Mouse (Mus musculus): ENCODE data around the gene Srd5a1. TPM values are rescaled to one million over a fixed set of nuclear protein-coding genes. Genes with fewer than 3 reads are reported as not detected.
"Not testable (repeated sequence)": the region's sequence is repeated elsewhere in the genome, so short reads cannot be mapped to it uniquely, and the experiment has no call there.

Srd5a1 gene
- total RNA-seq, 2 experiments from 2014 or later: 0.86 to 1.9 TPM

DNA sequence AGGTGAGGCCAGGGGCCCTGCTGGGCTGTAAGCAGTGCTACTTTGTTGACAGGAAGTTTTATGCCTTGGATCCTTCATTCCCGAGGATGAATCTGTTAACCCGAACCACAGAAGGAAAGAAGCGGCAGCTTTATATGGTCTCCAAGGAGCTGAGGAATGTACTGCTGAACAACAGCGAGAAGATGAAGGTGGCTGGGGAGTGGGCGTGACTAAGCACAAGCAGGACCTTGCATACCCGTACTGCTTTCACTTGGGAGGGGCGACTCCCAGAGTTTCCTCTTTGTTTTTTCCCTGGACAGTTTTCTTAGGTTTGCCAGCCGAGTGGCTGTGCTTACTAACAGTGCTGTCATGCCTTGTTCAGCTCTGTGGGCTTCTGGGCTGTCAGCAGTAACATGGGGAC, 19.3 kb upstream of the Srd5a1 start:
- intact Hi-C loops (cut with DNase I; ENCODE audit: low total_unique reads): no loop called here
- DNase-seq: no peak

DNA sequence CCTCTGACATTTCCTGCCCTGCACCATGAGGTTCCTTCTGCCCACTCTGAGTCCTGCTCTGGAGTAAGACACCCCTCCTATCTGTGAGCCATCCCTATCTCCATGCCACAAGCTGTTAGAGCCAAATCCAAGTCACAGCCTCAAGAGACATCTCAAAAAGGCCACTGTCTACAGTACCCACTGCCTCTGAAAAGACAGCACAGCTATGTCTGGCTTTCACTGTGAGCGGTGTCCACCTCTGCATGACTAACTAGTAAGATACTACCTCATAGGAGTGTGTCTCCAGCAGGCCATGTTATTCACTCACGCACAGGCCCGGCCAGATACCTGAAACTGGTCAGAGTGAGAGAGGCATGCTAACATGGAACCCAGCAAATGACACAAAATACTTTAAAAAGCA, 16.7 kb upstream of the Srd5a1 start:
- intact Hi-C loops (cut with DNase I; ENCODE audit: low total_unique reads): no loop called here
- no peak for DNase-seq

GRCm38 (mm10) chr13:69624510-69624909, 13.3 kb upstream of the Srd5a1 start:
- intact Hi-C loops (cut with DNase I; ENCODE audit: low total_unique reads): no loop called here

DNA sequence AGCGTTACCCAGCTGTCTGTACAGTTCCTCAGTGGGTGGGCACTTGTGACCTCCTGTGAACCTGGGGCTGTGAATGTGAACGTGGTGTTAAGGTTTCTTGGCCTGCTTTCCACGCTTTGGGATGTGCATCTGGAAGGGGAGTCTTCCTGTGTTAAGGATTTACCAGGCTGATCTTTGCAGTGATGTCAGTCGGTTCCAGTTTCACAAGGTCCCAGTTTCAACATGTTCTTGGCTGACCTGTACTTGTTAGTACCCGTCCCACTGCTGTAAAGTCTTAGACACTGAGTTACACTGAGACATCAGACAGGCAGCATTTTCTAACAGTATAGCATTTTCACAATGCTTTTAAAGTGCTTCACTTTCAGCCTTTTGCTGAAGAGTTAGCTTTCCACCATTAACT, 12.6 kb upstream of the Srd5a1 start:
- DNase-seq: no peak
- intact Hi-C loops (cut with DNase I; ENCODE audit: low total_unique reads): no loop called here

More at GRCm38 (mm10) chr13:69624510-69624909, 13.3 kb upstream of the Srd5a1 start:
- no peak for DNase-seq

DNA sequence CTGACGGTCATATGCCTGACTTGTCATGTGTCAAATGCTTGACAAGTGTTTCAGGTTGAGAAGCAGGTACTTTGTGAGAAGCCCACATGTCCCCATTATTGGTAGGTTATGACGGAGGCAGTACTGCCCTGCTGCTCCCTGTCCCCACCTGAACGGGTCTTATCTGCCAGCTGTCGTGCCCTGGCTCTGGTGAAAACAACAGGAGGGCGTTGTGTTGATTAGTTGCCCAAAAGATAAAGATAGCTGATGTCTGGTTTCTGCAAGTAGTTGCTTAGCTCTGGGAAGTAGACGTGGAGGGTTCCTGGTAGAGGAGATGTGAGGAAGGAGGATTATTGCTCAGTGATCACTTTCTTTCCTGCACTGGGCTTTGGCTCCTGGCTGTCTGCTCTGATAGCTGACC, 5.5 kb upstream of the Srd5a1 start:
- intact Hi-C loops (cut with DNase I; ENCODE audit: low total_unique reads): no loop called here

DNA sequence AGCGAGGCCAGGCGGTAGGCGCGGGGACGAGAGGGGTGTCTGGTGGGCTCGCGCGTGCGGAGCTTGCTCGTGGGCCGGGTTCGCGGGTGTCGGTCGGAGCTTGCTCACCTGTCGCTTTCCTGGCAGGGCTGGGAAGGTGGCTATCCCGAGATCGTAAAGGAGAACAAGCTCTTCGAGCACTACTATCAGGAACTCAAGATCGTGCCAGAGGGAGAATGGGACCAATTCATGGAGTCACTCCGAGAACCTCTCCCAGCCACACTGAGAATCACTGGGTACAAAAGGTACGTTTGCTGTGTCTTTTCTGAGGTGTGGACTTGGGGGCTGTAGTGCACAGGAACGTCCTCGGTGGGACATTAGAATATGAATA, 918 bp upstream of the Srd5a1 start:
- no peak for DNase-seq
- intact Hi-C loops (cut with DNase I; ENCODE audit: low total_unique reads): no loop called here

More for the DNA sequence above, 5.5 kb upstream of the Srd5a1 start:
- no peak for DNase-seq

DNA sequence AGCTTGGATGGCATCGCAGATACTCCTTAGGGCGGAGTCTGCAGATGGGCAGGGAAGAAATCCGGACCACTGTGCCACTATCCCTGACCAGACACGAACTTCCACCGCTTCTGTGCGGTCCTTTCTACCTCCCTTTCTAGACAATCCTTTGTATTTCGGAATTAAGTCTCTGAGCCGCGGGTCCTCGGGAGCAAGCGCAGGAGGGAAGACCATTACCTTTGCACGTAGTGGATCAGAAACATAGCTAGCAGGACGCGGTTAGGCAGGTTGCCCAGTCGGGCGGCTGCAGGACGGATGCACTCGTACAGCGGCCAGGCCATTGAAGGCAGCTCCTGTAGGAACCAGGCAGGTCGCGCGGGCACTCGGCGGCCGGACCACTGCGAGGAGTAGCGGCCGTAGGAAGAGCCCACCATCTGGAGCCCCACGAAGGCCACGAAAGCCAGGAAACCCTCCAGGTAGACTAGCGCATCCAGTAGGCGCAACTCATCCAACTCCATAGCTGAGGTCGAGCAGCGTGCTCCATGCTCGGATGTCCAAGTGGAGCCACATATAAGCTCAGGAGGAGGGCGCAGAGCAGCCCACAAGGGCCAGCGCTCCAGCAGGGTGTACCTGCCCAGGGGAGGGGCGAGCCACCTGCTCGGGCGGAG, 368 bp downstream of the Srd5a1 start:
- intact Hi-C loops (cut with DNase I; ENCODE audit: low total_unique reads): no loop called here
- peak; percentile 31 for DNase-seq

- intact Hi-C loops (cut with DNase I; ENCODE audit: low total_unique reads): loop anchor here (5.0 kb wide), 1 partner anchor 56 kb away; no protein-coding TSS in a partner anchor
These were observed 2.5 kb downstream of the Srd5a1 start for GRCm38 (mm10) chr13:69608734-69609133.

GRCm38 (mm10) chr13:69604670-69605069, 6.6 kb downstream of the Srd5a1 start:
- intact Hi-C loops (cut with DNase I; ENCODE audit: low total_unique reads): loop anchor here (5.0 kb wide), 1 partner anchor 52 kb away; no protein-coding TSS in a partner anchor
- no peak for DNase-seq

More at GRCm38 (mm10) chr13:69608734-69609133, 2.5 kb downstream of the Srd5a1 start:
- no peak for DNase-seq

- no peak for DNase-seq
- intact Hi-C loops (cut with DNase I; ENCODE audit: low total_unique reads): no loop called here
These were observed 9.9 kb downstream of the Srd5a1 start for GRCm38 (mm10) chr13:69601321-69601720.

GRCm38 (mm10) chr13:69600863-69601262, 10.4 kb downstream of the Srd5a1 start:
- intact Hi-C loops (cut with DNase I; ENCODE audit: low total_unique reads); DNase-seq: not testable (repeated sequence)

DNA sequence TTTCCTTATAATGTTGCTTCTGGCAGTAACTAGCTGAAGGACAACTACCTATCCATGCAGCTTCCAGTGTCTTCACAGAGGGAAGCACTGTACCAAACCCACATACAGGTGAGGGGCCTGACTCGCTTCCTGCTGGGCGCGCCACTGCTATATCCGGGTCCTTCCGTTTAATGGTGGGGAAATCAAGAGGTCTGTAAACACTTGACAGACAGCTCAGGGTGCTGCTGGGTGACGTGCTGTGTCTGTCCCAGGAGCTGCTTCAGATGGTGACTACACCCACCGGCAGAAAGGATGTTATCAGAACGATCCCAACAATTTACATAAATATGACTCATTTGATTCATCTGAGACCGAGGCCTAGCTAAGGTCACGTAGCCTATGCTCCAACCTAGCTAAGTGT, 12.4 kb downstream of the Srd5a1 start:
- DNase-seq: no peak
- intact Hi-C loops (cut with DNase I; ENCODE audit: low total_unique reads): no loop called here

DNA sequence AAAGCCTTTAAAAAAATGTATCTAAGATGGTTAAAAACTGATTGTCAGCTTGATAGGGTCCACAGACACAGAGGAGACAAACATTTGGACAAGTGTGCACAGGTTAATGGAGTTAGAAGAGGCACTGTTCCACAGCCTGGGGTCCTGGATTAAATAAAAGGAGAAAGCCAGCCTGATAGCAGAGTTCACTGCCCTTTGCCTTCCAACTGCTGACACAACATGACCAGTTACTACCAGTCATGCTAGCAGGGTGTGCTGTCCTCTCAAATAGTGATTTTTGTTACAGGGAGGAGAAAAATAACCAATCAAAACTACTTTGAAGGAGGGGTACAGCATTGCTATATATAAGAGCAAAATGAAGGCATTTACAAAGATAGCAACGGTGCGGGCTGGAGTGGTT, 14.7 kb downstream of the Srd5a1 start:
- DNase-seq: no peak
- intact Hi-C loops (cut with DNase I; ENCODE audit: low total_unique reads): no loop called here

GRCm38 (mm10) chr13:69595911-69596310, 15.3 kb downstream of the Srd5a1 start:
- no peak for DNase-seq
- intact Hi-C loops (cut with DNase I; ENCODE audit: low total_unique reads): no loop called here

DNA sequence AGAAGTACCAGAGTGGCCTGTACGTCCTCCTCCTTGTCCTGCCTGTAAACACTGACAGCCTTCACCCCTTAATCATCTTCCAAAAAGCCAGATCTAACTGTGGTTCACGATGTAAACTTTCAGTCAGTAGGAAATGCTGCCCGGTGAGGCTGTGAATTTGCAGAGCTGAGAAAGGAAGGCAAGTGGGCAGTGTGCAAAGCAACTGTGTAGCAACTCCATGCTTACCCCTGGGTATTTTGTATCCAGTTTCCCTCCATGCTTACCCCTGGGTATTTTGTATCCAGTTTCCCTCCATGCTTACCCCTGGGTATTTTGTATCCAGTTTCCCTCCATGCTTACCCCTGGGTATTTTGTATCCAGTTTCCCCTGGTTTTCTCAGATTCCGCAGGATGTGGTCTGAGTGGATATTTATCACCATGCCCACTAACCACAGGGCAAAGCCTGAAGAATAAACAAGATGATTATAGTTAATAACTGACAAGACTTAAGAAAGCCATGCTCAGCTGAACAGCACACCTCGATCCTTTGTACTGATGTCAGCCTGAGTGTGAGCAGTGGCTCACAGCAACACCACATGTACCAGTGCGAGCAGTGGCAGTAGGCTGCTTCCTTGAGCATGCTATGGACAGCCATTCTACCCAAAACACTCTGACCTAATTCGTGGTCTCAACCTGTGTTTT, 16.5 kb downstream of the Srd5a1 start:
- intact Hi-C loops (cut with DNase I; ENCODE audit: low total_unique reads): no loop called here
- DNase-seq: no peak

GRCm38 (mm10) chr13:69593453-69593852, 17.8 kb downstream of the Srd5a1 start:
- no peak for DNase-seq
- intact Hi-C loops (cut with DNase I; ENCODE audit: low total_unique reads): no loop called here

- intact Hi-C loops (cut with DNase I; ENCODE audit: low total_unique reads): no loop called here
- DNase-seq: no peak
These were observed 19.0 kb downstream of the Srd5a1 start for GRCm38 (mm10) chr13:69592226-69592625.

- no peak for DNase-seq
- intact Hi-C loops (cut with DNase I; ENCODE audit: low total_unique reads): no loop called here
These were observed 19.9 kb downstream of the Srd5a1 start for GRCm38 (mm10) chr13:69591338-69591737.

GRCm38 (mm10) chr13:69588263-69588662, 23.0 kb downstream of the Srd5a1 start:
- intact Hi-C loops (cut with DNase I; ENCODE audit: low total_unique reads): no loop called here
- no peak for DNase-seq

- DNase-seq: no peak
- intact Hi-C loops (cut with DNase I; ENCODE audit: low total_unique reads): no loop called here
These were observed 23.4 kb downstream of the Srd5a1 start for GRCm38 (mm10) chr13:69587849-69588248.

GRCm38 (mm10) chr13:69586337-69586736, 24.9 kb downstream of the Srd5a1 start:
- DNase-seq: no peak
- intact Hi-C loops (cut with DNase I; ENCODE audit: low total_unique reads): no loop called here

Measured in gastrocnemius, postnatal 14 days (tissue).